Mouse (Mus musculus) layer of hippocampus, postnatal 14 days (tissue): Measurements from ENCODE around the gene Thumpd1. TPM values are rescaled to one million over a fixed set of nuclear protein-coding genes. Genes with fewer than 3 reads are reported as not detected.
A peak's percentile ranks its signal among the peaks of the same experiment; 100 is the strongest.

Experiments used
- DNase-seq, 2 experiments: peaks; one replicate each; pipeline ENCODE4 v3.0.0; 2021 to 2022; ENCODE audit warnings: low spot score in 2 of 2, mixed read lengths in 1 of 2
- total RNA-seq, 2 experiments: library from RNA; stranded (reverse); gene quantifications; 2 replicates each; pipeline ENCODE4 v1.2.3; 2021

Thumpd1 gene
- total RNA-seq, 2 experiments from 2014 or later, result 38.3 to 38.8 TPM

DNA sequence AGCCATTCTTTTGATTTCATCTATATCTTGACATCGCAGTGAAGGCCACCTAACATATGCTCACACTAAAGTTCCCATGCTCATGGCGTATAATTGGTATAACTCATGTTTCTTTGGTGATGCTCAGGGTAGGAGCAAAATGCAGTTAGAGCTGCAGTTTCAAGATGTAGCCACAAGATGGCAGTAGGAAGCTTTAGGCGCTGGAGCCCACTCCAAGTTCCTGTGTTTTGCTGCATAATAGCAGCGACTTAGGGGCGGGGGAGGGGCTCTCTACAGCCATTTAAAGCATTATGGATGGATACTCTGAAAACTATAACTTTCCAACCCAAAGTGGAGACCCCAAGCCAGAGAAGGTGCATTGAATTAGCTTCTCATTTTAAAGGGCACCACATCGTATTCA is 47.1 kb downstream of the Thumpd1 start:
- peak; percentile 36 to 44 for DNase-seq

DNA sequence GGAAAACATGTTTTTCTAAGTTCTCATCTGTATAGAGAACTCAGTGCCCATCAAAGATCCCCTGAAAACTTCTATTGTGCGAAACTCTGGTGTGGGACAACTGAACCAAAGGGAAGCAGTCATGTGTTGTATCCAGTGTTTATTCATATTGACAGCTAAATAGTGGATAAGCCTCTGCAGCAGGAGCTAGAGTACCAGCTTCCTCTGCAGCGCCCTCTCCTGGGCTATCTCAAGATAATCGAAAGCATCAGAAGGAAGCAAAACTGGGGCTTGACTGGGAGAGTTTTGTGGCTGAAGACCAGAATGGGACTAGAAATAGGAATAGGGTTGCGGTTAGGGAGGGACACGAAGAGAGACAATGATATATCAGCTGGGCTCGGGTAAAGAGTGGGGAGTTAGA is 49.7 kb downstream of the Thumpd1 start:
- peak in 1 of 2 experiments; percentile 2 for DNase-seq

GRCm38 (mm10) chr7:119670395-119670794 is 50.2 kb downstream of the Thumpd1 start:
- no peak for DNase-seq

DNA sequence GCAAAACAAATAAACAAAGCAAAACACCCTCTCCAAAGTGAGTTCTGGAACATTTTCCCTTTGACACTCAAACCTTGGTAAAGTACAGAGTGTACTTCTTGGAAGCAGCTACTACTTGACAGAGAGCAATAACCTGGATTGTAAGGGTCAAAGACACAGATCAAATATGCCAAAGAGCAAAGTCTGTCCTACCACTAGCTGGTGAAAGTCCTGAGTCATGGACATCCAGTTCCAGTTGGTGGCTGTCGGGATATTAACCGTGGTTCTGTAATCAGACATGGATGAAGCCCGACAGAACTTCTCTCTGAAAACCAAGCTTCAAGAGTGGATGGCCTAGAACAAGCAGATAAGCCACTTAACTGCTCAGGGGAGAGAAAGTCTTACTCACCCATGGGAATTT is 52.7 kb downstream of the Thumpd1 start:
- DNase-seq, result no peak

Other genes starting within 250 kb of the Thumpd1 start
- not detected for gene Umod, start 241.5 kb downstream of the Thumpd1 start, total RNA-seq
- gene Acsm5, start 201.3 kb downstream of the Thumpd1 start, total RNA-seq, result under 1 TPM; 0.12 to 0.36 TPM
- not detected for gene Pdilt, start 197.3 kb downstream of the Thumpd1 start, total RNA-seq
- not detected for gene Acsm2, start 166.5 kb downstream of the Thumpd1 start, total RNA-seq
- gene Acsm1, start 113.8 kb downstream of the Thumpd1 start, total RNA-seq, result not detected
- not detected for gene Acsm4, start 30.8 kb downstream of the Thumpd1 start, total RNA-seq
- not detected for gene Acsm3, start 40.1 kb upstream of the Thumpd1 start, total RNA-seq
- 1 to 10 TPM; 2.9 to 3.5 TPM for gene Rexo5, start 73.2 kb upstream of the Thumpd1 start, total RNA-seq
- gene Eri2, start 73.3 kb upstream of the Thumpd1 start, total RNA-seq, result 1 to 10 TPM; 6.1 to 7.7 TPM
- gene Lyrm1, start 175.1 kb upstream of the Thumpd1 start, total RNA-seq, result 10 to 100 TPM in 1 of 2 experiments, 1 to 10 TPM in 1; 9.7 to 10.3 TPM
- 10 to 100 TPM; 21.0 to 22.3 TPM for gene Dcun1d3, start 175.5 kb upstream of the Thumpd1 start, total RNA-seq